Mouse (Mus musculus) neural tube, embryonic 12.5 days (tissue): ENCODE results near the gene Zfp790. TPM values are rescaled to one million over a fixed set of nuclear protein-coding genes. Genes with fewer than 3 reads are reported as not detected.

Experiments
- ATAC-seq: fragments of 200-750 bp; cut with Nextera tagmentation; 2 replicates; pipeline ENCODE4 v1.8.0; 2017; ENCODE audit warnings: low read depth, mild to moderate bottlenecking, moderate TSS enrichment, moderate library complexity; ENCODE audit not compliant: low FRiP score
- H3K27ac ChIP-seq: fragments of 300-500 bp; sonication (generic); 2 replicates; pipeline ENCODE4 v1.5.1; 2016
- H3K27me3 ChIP-seq: fragments of 300-500 bp; sonication (generic); replicated peaks from 2 replicates; pipeline ENCODE4 v1.6.1; 2016; ENCODE audit warnings: mild to moderate bottlenecking
- H3K36me3 ChIP-seq: fragments of 300-500 bp; sonication (generic); 2 replicates; pipeline ENCODE4 v1.6.1; 2016; ENCODE audit warnings: mild to moderate bottlenecking
- H3K4me1 ChIP-seq: fragments of 300-500 bp; sonication (generic); 2 replicates; pipeline ENCODE4 v1.6.1; 2016
- H3K4me2 ChIP-seq: fragments of 300-500 bp; sonication (generic); replicated peaks from 2 replicates; pipeline ENCODE4 v1.6.1; 2016; ENCODE audit warnings: mild to moderate bottlenecking
- H3K4me3 ChIP-seq: fragments of 300-500 bp; sonication (generic); 2 replicates; pipeline ENCODE4 v1.5.1; 2016
- H3K9ac ChIP-seq: fragments of 300-500 bp; sonication (generic); 2 replicates; pipeline ENCODE4 v1.6.1; 2016; ENCODE audit warnings: mild to moderate bottlenecking
- H3K9me3 ChIP-seq: fragments of 300-500 bp; sonication (generic); 2 replicates; pipeline ENCODE4 v1.6.1; 2016; ENCODE audit warnings: mild to moderate bottlenecking
- WGBS: fragments of 180-500 bp; shearing (Covaris S2); methylation state at CpG from one replicate; pipeline ENCODE4 v1.1.7; 2016; 5-methylcytosine and 5-hydroxymethylcytosine counted together
- polyA plus RNA-seq: library from polyadenylated mRNA; unstranded; fragments of >200 nt; fragmentation: Nextera tagmentation; extraction: Ambion mirVana; gene quantifications from 2 replicates; pipeline ENCODE4 v1.2.1, GENCODE M21; 2016

The Zfp790 gene
- polyA plus RNA-seq, 1 experiment from 2014 or later, result 27.7 TPM

GRCm38 (mm10) chr7:29792906-29793305 is 23.0 kb upstream of the Zfp790 start:
- no peak for ATAC-seq
- Histone ChIP-seq H3K4me3 (no peak overlapping the region), H3K27ac (no peak overlapping the region), H3K9ac (no peak overlapping the region), H3K27me3 (peaks cover 10% of the 10 kb centered on the region; the same call in 1 of the 2 replicates), H3K4me1 (no peaks in the 10 kb centered on the region), H3K9me3 (peaks cover 7% of the 10 kb centered on the region; the same call in 1 of the 2 replicates), H3K36me3 (peaks cover 59% of the 10 kb centered on the region), H3K4me2 (no peak overlapping the region)
- 26% methylated on average over 27 of the region's 27 CpGs for WGBS

GRCm38 (mm10) chr7:29807046-29807445 is 8.9 kb upstream of the Zfp790 start:
- no peak overlapping the region for H3K27ac ChIP-seq
- no peak overlapping the region for H3K4me2 ChIP-seq
- ATAC-seq, result no peak
- no peaks in the 10 kb centered on the region for H3K27me3 ChIP-seq
- H3K4me1 ChIP-seq, result no peaks in the 10 kb centered on the region
- no peak overlapping the region for H3K4me3 ChIP-seq
- peaks cover 3% of the 10 kb centered on the region for H3K36me3 ChIP-seq
- WGBS, result 84% methylated on average over 5 of the region's 5 CpGs
- no peaks in the 10 kb centered on the region for H3K9me3 ChIP-seq
- no peak overlapping the region for H3K9ac ChIP-seq

- WGBS, result 89% methylated on average over 1 of the region's 1 CpGs
- peaks cover 17% of the 10 kb centered on the region for H3K4me1 ChIP-seq
- no peak for ATAC-seq
These were observed 3.7 kb upstream of the Zfp790 start for GRCm38 (mm10) chr7:29812244-29812643.

GRCm38 (mm10) chr7:29814381-29814780 is 1.5 kb upstream of the Zfp790 start:
- no peaks in the 10 kb centered on the region for H3K27me3 ChIP-seq
- H3K9me3 ChIP-seq, result no peaks in the 10 kb centered on the region
- no peak for ATAC-seq
- peak overlapping the region; percentile 80 for H3K4me2 ChIP-seq
- 91% methylated on average over 2 of the region's 2 CpGs for WGBS
- H3K36me3 ChIP-seq, result peaks cover 3% of the 10 kb centered on the region
- no peak overlapping the region for H3K4me3 ChIP-seq
- no peak overlapping the region for H3K9ac ChIP-seq
- no peak overlapping the region for H3K27ac ChIP-seq
- peaks cover 21% of the 10 kb centered on the region for H3K4me1 ChIP-seq

More at GRCm38 (mm10) chr7:29812244-29812643, 3.7 kb upstream of the Zfp790 start:
- Histone ChIP-seq H3K27me3 (no peaks in the 10 kb centered on the region), H3K27ac (no peak overlapping the region), H3K4me3 (no peak overlapping the region), H3K9ac (no peak overlapping the region), H3K36me3 (peaks cover 3% of the 10 kb centered on the region), H3K9me3 (no peaks in the 10 kb centered on the region), H3K4me2 (no peak overlapping the region)

GRCm38 (mm10) chr7:29815061-29815784 is 691 bp upstream of the Zfp790 start:
- ATAC-seq, result peak; percentile 60
- Histone ChIP-seq H3K36me3 (peaks cover 3% of the 10 kb centered on the region), H3K4me2 (peak overlapping the region; percentile 80), H3K9ac (peak overlapping the region; percentile 74), H3K4me1 (peaks cover 24% of the 10 kb centered on the region), H3K4me3 (peak overlapping the region; percentile 69), H3K27me3 (no peaks in the 10 kb centered on the region), H3K27ac (peak overlapping the region; percentile 46; the same call in 1 of the 2 replicates), H3K9me3 (no peaks in the 10 kb centered on the region)
- 4% methylated on average over 12 of the region's 12 CpGs for WGBS

- Histone ChIP-seq H3K9me3 (no peaks in the 10 kb centered on the region), H3K27me3 (no peaks in the 10 kb centered on the region), H3K4me3 (peak overlapping the region; percentile 60), H3K4me1 (peaks cover 24% of the 10 kb centered on the region), H3K4me2 (peak overlapping the region; percentile 80), H3K27ac (no peak overlapping the region), H3K9ac (peak overlapping the region; percentile 53), H3K36me3 (peaks cover 13% of the 10 kb centered on the region; the same call in 1 of the 2 replicates)
- peak; percentile 79 for ATAC-seq
- 3% methylated on average over 12 of the region's 12 CpGs for WGBS
These were observed 2.8 kb downstream of the Zfp790 start for GRCm38 (mm10) chr7:29818619-29819254.

- ATAC-seq, result no peak
- Histone ChIP-seq H3K4me2 (no peak overlapping the region), H3K9me3 (no peaks in the 10 kb centered on the region), H3K27me3 (no peaks in the 10 kb centered on the region), H3K4me1 (no peaks in the 10 kb centered on the region), H3K36me3 (peaks cover 80% of the 10 kb centered on the region), H3K9ac (no peak overlapping the region), H3K4me3 (no peak overlapping the region), H3K27ac (no peak overlapping the region)
- WGBS, result 94% methylated on average over 12 of the region's 12 CpGs
These were observed 12.1 kb downstream of the Zfp790 start for GRCm38 (mm10) chr7:29828001-29828400.

- no peaks in the 10 kb centered on the region for H3K27me3 ChIP-seq
- H3K4me3 ChIP-seq, result no peak overlapping the region
- peaks cover 77% of the 10 kb centered on the region for H3K36me3 ChIP-seq
- H3K9ac ChIP-seq, result no peak overlapping the region
- ATAC-seq, result no peak
- H3K9me3 ChIP-seq, result no peaks in the 10 kb centered on the region
- H3K27ac ChIP-seq, result no peak overlapping the region
- H3K4me1 ChIP-seq, result no peaks in the 10 kb centered on the region
- WGBS, result 74% methylated on average over 12 of the region's 12 CpGs
- no peak overlapping the region for H3K4me2 ChIP-seq
These were observed 13.9 kb downstream of the Zfp790 start for GRCm38 (mm10) chr7:29829804-29830203.

- ATAC-seq, result no peak
These were observed 20.9 kb downstream of the Zfp790 start for GRCm38 (mm10) chr7:29836816-29837215.

GRCm38 (mm10) chr7:29839256-29839655 is 23.3 kb downstream of the Zfp790 start:
- Histone ChIP-seq H3K36me3 (peaks cover 12% of the 10 kb centered on the region), H3K9me3 (no peaks in the 10 kb centered on the region), H3K4me3 (no peak overlapping the region), H3K9ac (no peak overlapping the region), H3K27me3 (no peaks in the 10 kb centered on the region), H3K4me2 (no peak overlapping the region), H3K4me1 (no peaks in the 10 kb centered on the region), H3K27ac (no peak overlapping the region)
- no peak for ATAC-seq
- 90% methylated on average over 3 of the region's 3 CpGs for WGBS

More at GRCm38 (mm10) chr7:29836816-29837215, 20.9 kb downstream of the Zfp790 start:
- Histone ChIP-seq H3K4me1 (no peaks in the 10 kb centered on the region), H3K9ac (no peak overlapping the region), H3K27me3 (no peaks in the 10 kb centered on the region), H3K9me3 (no peaks in the 10 kb centered on the region), H3K27ac (no peak overlapping the region), H3K4me3 (no peak overlapping the region), H3K36me3 (peaks cover 23% of the 10 kb centered on the region), H3K4me2 (no peak overlapping the region)
- WGBS, result 91% methylated on average over 1 of the region's 1 CpGs

GRCm38 (mm10) chr7:29842105-29842504 is 26.2 kb downstream of the Zfp790 start:
- WGBS, result 97% methylated on average over 1 of the region's 1 CpGs
- ATAC-seq, result no peak
- no peaks in the 10 kb centered on the region for H3K4me1 ChIP-seq

GRCm38 (mm10) chr7:29844616-29845015 is 28.7 kb downstream of the Zfp790 start:
- Histone ChIP-seq H3K9me3 (no peaks in the 10 kb centered on the region), H3K4me3 (no peak overlapping the region), H3K4me1 (no peaks in the 10 kb centered on the region), H3K4me2 (no peak overlapping the region), H3K27ac (no peak overlapping the region), H3K36me3 (peaks cover 46% of the 10 kb centered on the region), H3K27me3 (no peaks in the 10 kb centered on the region), H3K9ac (no peak overlapping the region)
- 89% methylated on average over 5 of the region's 5 CpGs for WGBS
- ATAC-seq, result no peak

More at GRCm38 (mm10) chr7:29842105-29842504, 26.2 kb downstream of the Zfp790 start:
- Histone ChIP-seq H3K4me3 (no peak overlapping the region), H3K9me3 (no peaks in the 10 kb centered on the region), H3K9ac (no peak overlapping the region), H3K36me3 (peaks cover 34% of the 10 kb centered on the region), H3K27me3 (no peaks in the 10 kb centered on the region), H3K27ac (no peak overlapping the region), H3K4me2 (no peak overlapping the region)
